Comparison of ENCODE assay signal across 11 mouse cellular contexts in the genomic region with DNA sequence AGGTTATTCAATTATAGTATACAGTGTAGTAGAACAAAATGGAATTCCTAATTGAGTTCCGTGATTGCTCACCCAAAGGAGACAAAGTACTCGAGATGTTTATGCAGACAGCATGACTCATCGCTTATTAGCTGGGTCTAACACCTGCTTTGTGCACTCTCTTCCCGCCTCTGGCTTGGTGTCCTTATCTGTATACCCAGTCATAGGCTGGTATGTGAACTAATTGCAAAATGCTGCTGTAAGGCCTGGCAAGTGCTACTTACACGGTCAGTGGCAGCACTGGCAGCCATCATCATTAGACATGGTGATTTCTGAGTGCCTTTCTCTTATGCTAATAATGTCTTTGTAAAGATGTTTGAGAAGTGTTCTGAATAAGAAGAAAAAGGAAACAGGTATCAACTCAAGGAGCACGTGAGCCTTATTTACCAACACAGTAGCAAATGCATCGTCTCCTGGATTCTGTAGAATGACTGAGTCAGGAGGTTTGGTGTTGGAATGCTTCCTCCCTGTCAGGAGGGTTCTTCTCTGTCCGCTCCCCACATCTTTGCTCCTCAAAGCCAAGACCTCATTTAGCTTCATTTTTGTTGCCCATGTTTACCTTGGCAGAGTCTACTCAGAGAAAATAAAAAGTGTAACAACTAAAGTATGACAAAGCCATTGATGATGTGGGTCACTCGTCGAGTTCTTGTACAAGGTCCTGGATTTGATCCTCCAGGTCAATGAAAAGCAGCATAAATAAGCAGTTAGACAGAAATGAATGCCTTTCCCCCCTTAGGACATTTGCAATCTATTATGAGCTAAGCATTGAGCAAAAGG.
A peak's percentile ranks its signal among the peaks of the same experiment; 100 is the strongest.
DNase-seq lines count a peak whose midpoint lies in the region; ATAC-seq and TF ChIP-seq lines count a peak whose summit lies in the region.
"Had no signal": no experiment of that assay in that cellular context is flagged by ENCODE, and none has a peak within 500 bp of the region (broad histone marks: within the 10 kb centered on the region; RNA-seq: fewer than 3 reads in every experiment).

No protein-coding gene starts in this region.

- no peak overlapping the region for H3K4me3 ChIP-seq in lung, embryonic 14.5 days (ENCODE audit: low read depth, low read length)
- no peak overlapping the region for H3K4me3 ChIP-seq in stomach, embryonic 15.5 days (replicated peaks)
- H3K4me3 ChIP-seq: midbrain, embryonic 15.5 days had no signal

- H3K9me3 ChIP-seq in lung, embryonic 14.5 days (ENCODE audit: low read depth, low read length), result no peaks in the 10 kb centered on the region
- no peaks in the 10 kb centered on the region for H3K9me3 ChIP-seq in stomach, embryonic 15.5 days
- H3K9me3 ChIP-seq: midbrain, embryonic 15.5 days had no signal

- no peaks in the 10 kb centered on the region for H3K36me3 ChIP-seq in lung, embryonic 14.5 days (ENCODE audit: insufficient read depth)
- H3K36me3 ChIP-seq in stomach, embryonic 15.5 days, result no peaks in the 10 kb centered on the region
- H3K36me3 ChIP-seq: midbrain, embryonic 15.5 days had no signal

- whole genome bisulfite sequencing in lung, embryonic 14.5 days, result 62% methylated on average over 10 of the region's 10 CpGs
- WGBS in stomach, embryonic 15.5 days, result 70% methylated on average over 10 of the region's 10 CpGs

- no peak overlapping the region for H3K4me2 ChIP-seq in lung, embryonic 14.5 days
- no peak overlapping the region for H3K4me2 ChIP-seq in stomach, embryonic 15.5 days
- H3K4me2 ChIP-seq: midbrain, embryonic 15.5 days had no signal

- peaks cover 7% of the 10 kb centered on the region for H3K4me1 ChIP-seq in lung, embryonic 14.5 days (ENCODE audit: insufficient read depth)
- H3K4me1 ChIP-seq in stomach, embryonic 15.5 days, result no peaks in the 10 kb centered on the region

- H3K9ac ChIP-seq in lung, embryonic 14.5 days, result no peak overlapping the region
- no peak overlapping the region for H3K9ac ChIP-seq in stomach, embryonic 15.5 days
- H3K9ac ChIP-seq: midbrain, embryonic 15.5 days had no signal

- H3K27me3 ChIP-seq in lung, embryonic 14.5 days (ENCODE audit: insufficient read depth, low read length), result no peaks in the 10 kb centered on the region
- H3K27me3 ChIP-seq in stomach, embryonic 15.5 days (replicated peaks), result no peaks in the 10 kb centered on the region
- H3K27me3 ChIP-seq: midbrain, embryonic 15.5 days had no signal

- H3K27ac ChIP-seq in lung, embryonic 14.5 days (ENCODE audit: low read depth), result no peak overlapping the region
- no peak overlapping the region for H3K27ac ChIP-seq in stomach, embryonic 15.5 days
- H3K27ac ChIP-seq: midbrain, embryonic 15.5 days had no signal

- DNase-seq in lung, embryonic 14.5 days, result no peak
- no peak for DNase-seq in lung, postnatal 25 days (ENCODE audit: low spot score)
- DNase-seq in ZHBTc4 (ENCODE audit: low read depth, low spot score), result peak; percentile 50
- no peak for DNase-seq in cerebellum, postnatal 25 days
- DNase-seq: cerebellum, postnatal 10 days; kidney, adult 8-10 months; thymus, postnatal 4 days had no signal

- TF ChIP-seq CTCF in lung, embryonic 14.5 days (IDR thresholded peaks at IDR 0.05; ENCODE audit: low read depth), result no peak

- peak; percentile 60 for ATAC-seq in lung, embryonic 14.5 days (ENCODE audit: insufficient read depth)
- ATAC-seq in granulocyte monocyte progenitor cell, adult 5-6 weeks (replicated peaks; ENCODE audit: poor library complexity, severe bottlenecking), result peak; percentile 45
- peak; percentile 93 for ATAC-seq in stomach, embryonic 15.5 days (ENCODE audit: insufficient read depth, low FRiP score, low read depth)
- no peak for ATAC-seq in inflammation-experienced regulatory T-cells, adult 6 months
- ATAC-seq: midbrain, embryonic 15.5 days had no signal
